31 mouse cellular contexts compared by ENCODE assay signal in genomic region chr3:101258976-101259375, GRCm38 (mm10). TPM values are rescaled to one million over a fixed set of nuclear protein-coding genes. Genes with fewer than 3 reads are reported as not detected.
A peak's percentile ranks its signal among the peaks of the same experiment; 100 is the strongest.
DNase-seq lines count a peak whose midpoint lies in the region; ATAC-seq lines count a peak whose summit lies in the region.
"Had no signal": no experiment of that assay in that cellular context is flagged by ENCODE, and none has a peak within 500 bp of the region (broad histone marks: within the 10 kb centered on the region; RNA-seq: fewer than 3 reads in every experiment).

No protein-coding gene starts in this region.

- H3K4me2 ChIP-seq in kidney, embryonic 15.5 days: no peak overlapping the region
- H3K4me2 ChIP-seq: embryonic facial prominence, embryonic 13.5 days; embryonic facial prominence, embryonic 15.5 days; forebrain, embryonic 12.5 days had no signal

- H3K9ac ChIP-seq in kidney, embryonic 15.5 days: no peak overlapping the region
- H3K9ac ChIP-seq: embryonic facial prominence, embryonic 13.5 days; embryonic facial prominence, embryonic 15.5 days; forebrain, embryonic 12.5 days had no signal

- peak; percentile 79 for ATAC-seq in frontal cortex, adult (ENCODE audit: low TSS enrichment)
- ATAC-seq in kidney, embryonic 15.5 days (replicated peaks; ENCODE audit: low FRiP score): no peak
- ATAC-seq: activated CD4-positive, CD25-positive, alpha-beta regulatory T cell, adult 4 months; CD4-positive, CD25-positive, alpha-beta regulatory T cell, adult 4 months; forebrain, embryonic 14.5 days; forebrain, embryonic 16.5 days; Patski had no signal

- H3K4me1 ChIP-seq in kidney, embryonic 15.5 days: no peaks in the 10 kb centered on the region
- H3K4me1 ChIP-seq: forebrain, embryonic 10.5 days had no signal

- H3K27me3 ChIP-seq in kidney, embryonic 15.5 days: no peaks in the 10 kb centered on the region
- H3K27me3 ChIP-seq: CH12.LX; embryonic facial prominence, embryonic 13.5 days; embryonic facial prominence, embryonic 15.5 days; forebrain, embryonic 12.5 days had no signal

- H3K4me3 ChIP-seq in kidney, embryonic 15.5 days (replicated peaks): no peak overlapping the region
- H3K4me3 ChIP-seq: embryonic facial prominence, embryonic 13.5 days; embryonic facial prominence, embryonic 15.5 days; erythroblast, embryonic 14.5 days; forebrain, embryonic 10.5 days; forebrain, embryonic 12.5 days had no signal

- DNase-seq in frontal cortex, postnatal 14 days (ENCODE audit: low spot score in 2 of 2): no peak
- peak; percentile 23 for DNase-seq in right cerebral cortex, adult 18-20 months
- no peak for DNase-seq in right cerebral cortex, postnatal 10 days (ENCODE audit: low spot score in 2 of 2)
- DNase-seq in brain, adult 2 months (ENCODE audit: low read depth, low spot score): peak; percentile 43
- DNase-seq: adrenal gland, adult 8-10 months; adrenal gland, postnatal 14 days; adrenal gland, postnatal 36 days; B cell, adult 2 months; cerebellum, adult 11 months; cerebellum, adult 18-20 months; cerebellum, adult 8-10 months; cerebellum, adult 9-11 months; cerebellum, postnatal 14 days; cerebellum, postnatal 36 days; embryo, embryonic 11 days had no signal

- H3K36me3 ChIP-seq in kidney, embryonic 15.5 days: no peaks in the 10 kb centered on the region
- H3K36me3 ChIP-seq: embryonic facial prominence, embryonic 13.5 days; embryonic facial prominence, embryonic 15.5 days; forebrain, embryonic 10.5 days; forebrain, embryonic 12.5 days; G1E had no signal

- no peak overlapping the region for H3K27ac ChIP-seq in kidney, embryonic 15.5 days
- H3K27ac ChIP-seq: embryonic facial prominence, embryonic 13.5 days; embryonic facial prominence, embryonic 15.5 days; forebrain, embryonic 10.5 days; forebrain, embryonic 12.5 days had no signal

- H3K9me3 ChIP-seq in kidney, embryonic 15.5 days (replicated peaks): no peaks in the 10 kb centered on the region
- H3K9me3 ChIP-seq: embryonic facial prominence, embryonic 13.5 days; embryonic facial prominence, embryonic 15.5 days; forebrain, embryonic 10.5 days; forebrain, embryonic 12.5 days; G1E had no signal

- 69% methylated on average over 2 of the region's 2 CpGs for WGBS in kidney, embryonic 15.5 days

RNA-seq across cellular contexts. Expression of gene Cd2, which starts 28.8 kb away (rescaled TPM):
- polyA plus RNA-seq in kidney, embryonic 15.5 days (2015; fragmentation: Nextera tagmentation; extraction: Ambion mirVana): not detected in 2 replicates
- polyA plus RNA-seq: brain, embryonic 14.5 days; embryonic facial prominence, embryonic 11.5 days; embryonic facial prominence, embryonic 13.5 days; erythroblast, embryonic 14.5 days; forebrain, embryonic 10.5 days; forebrain, embryonic 12.5 days; G1E; Patski had no signal

Comparison
In these comparisons a context has a peak if more than half of its experiments do, and no peak if none do; other contexts are left out.
1. DNase-seq: peak in right cerebral cortex, adult 18-20 months (single experiment) and brain, adult 2 months (single experiment); none in frontal cortex, postnatal 14 days (0 of 2) and right cerebral cortex, postnatal 10 days (0 of 2).